9 mouse cellular contexts compared by ENCODE assay signal in the genomic region with DNA sequence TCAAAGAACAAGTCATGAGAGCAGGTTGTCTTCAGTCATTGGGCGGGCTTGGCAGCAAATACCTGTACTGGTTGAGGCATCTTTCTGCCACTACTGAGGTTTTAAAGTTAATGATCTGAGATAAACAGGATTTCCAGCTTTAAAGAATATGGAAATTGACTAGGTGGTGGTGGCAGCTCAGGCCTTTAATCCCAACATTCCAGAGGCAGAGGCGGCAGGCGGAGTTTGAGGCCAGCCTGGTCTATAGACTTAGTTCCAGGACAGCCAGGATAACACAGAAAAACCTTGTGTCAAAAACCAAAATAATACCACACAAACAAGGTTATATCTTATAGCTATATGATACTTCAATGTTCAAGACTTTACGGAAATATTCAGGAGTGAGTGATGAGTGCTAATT. TPM values are rescaled to one million over a fixed set of nuclear protein-coding genes. Genes with fewer than 3 reads are reported as not detected.
A peak's percentile ranks its signal among the peaks of the same experiment; 100 is the strongest.
DNase-seq lines count a peak whose midpoint lies in the region; ATAC-seq and TF ChIP-seq lines count a peak whose summit lies in the region.
"Had no signal": no experiment of that assay in that cellular context is flagged by ENCODE, and none has a peak within 500 bp of the region (broad histone marks: within the 10 kb centered on the region; RNA-seq: fewer than 3 reads in every experiment).

No protein-coding gene starts in this region.

- TF ChIP-seq CTCF in cortical plate, adult 2 months (IDR thresholded peaks at IDR 0.05; ENCODE audit: extremely low read depth, insufficient read depth, low read length): no peak

- peak overlapping the region; percentile 100 for H3K27ac ChIP-seq in kidney, embryonic 15.5 days
- H3K27ac ChIP-seq in cortical plate, adult 2 months (ENCODE audit: insufficient read depth, low read length): no peak overlapping the region
- H3K27ac ChIP-seq in hindbrain, embryonic 15.5 days (replicated peaks): peak overlapping the region; percentile 99
- H3K27ac ChIP-seq in midbrain, embryonic 15.5 days: peak overlapping the region; percentile 99

- WGBS in kidney, embryonic 15.5 days: 41% methylated on average over 4 of the region's 4 CpGs
- WGBS in hindbrain, embryonic 15.5 days: 42% methylated on average over 4 of the region's 4 CpGs
- 30% methylated on average over 4 of the region's 4 CpGs for WGBS in midbrain, embryonic 15.5 days

- no peak for TF ChIP-seq POLR2A in cortical plate, adult 2 months (IDR thresholded peaks at IDR 0.05; ENCODE audit: extremely low read depth, insufficient read depth, low read length)

- H3K27me3 ChIP-seq in kidney, embryonic 15.5 days: no peaks in the 10 kb centered on the region
- no peaks in the 10 kb centered on the region for H3K27me3 ChIP-seq in hindbrain, embryonic 15.5 days
- no peaks in the 10 kb centered on the region for H3K27me3 ChIP-seq in midbrain, embryonic 15.5 days (replicated peaks)

- H3K4me2 ChIP-seq in kidney, embryonic 15.5 days: peak overlapping the region; percentile 85
- H3K4me2 ChIP-seq in hindbrain, embryonic 15.5 days: peak overlapping the region; percentile 82
- peak overlapping the region; percentile 89 for H3K4me2 ChIP-seq in midbrain, embryonic 15.5 days

- no peak for DNase-seq in kidney, adult 11 months
- no peak for DNase-seq in urinary bladder, postnatal 14 days (ENCODE audit: low spot score)
- DNase-seq in ovary, adult 18-20 months (ENCODE audit: low spot score): no peak
- DNase-seq in Muller cell, postnatal 12 days (ENCODE audit: inconsistent ontology term): no peak
- DNase-seq: kidney, adult 18-20 months had no signal

- no peak for ATAC-seq in kidney, embryonic 15.5 days (replicated peaks; ENCODE audit: low FRiP score)
- ATAC-seq in hindbrain, embryonic 15.5 days (ENCODE audit: low FRiP score, low read depth): no peak
- no peak for ATAC-seq in midbrain, embryonic 15.5 days (replicated peaks)

- H3K4me3 ChIP-seq in kidney, embryonic 15.5 days (replicated peaks): peak overlapping the region; percentile 84
- H3K4me3 ChIP-seq in cortical plate, adult 2 months (ENCODE audit: insufficient read depth, low read length): peak overlapping the region; percentile 63; the same call in 1 of the 2 replicates
- H3K4me3 ChIP-seq in hindbrain, embryonic 15.5 days: peak overlapping the region; percentile 92
- H3K4me3 ChIP-seq in midbrain, embryonic 15.5 days: peak overlapping the region; percentile 97

- no peaks in the 10 kb centered on the region for H3K9me3 ChIP-seq in kidney, embryonic 15.5 days (replicated peaks)
- no peaks in the 10 kb centered on the region for H3K9me3 ChIP-seq in hindbrain, embryonic 15.5 days
- no peaks in the 10 kb centered on the region for H3K9me3 ChIP-seq in midbrain, embryonic 15.5 days

- H3K9ac ChIP-seq in kidney, embryonic 15.5 days: peak overlapping the region; percentile 85; the same call in 1 of the 2 replicates
- 0 out of 2 replicates have a peak overlapping the region, but pooled peaks have one; percentile 90 for H3K9ac ChIP-seq in hindbrain, embryonic 15.5 days
- H3K9ac ChIP-seq in midbrain, embryonic 15.5 days: peak overlapping the region; percentile 95; the same call in 1 of the 2 replicates

- H3K4me1 ChIP-seq in kidney, embryonic 15.5 days: peaks cover 21% of the 10 kb centered on the region
- peaks cover 2% of the 10 kb centered on the region; the same call in 1 of the 2 replicates for H3K4me1 ChIP-seq in cortical plate, adult 2 months (ENCODE audit: control insufficient read depth, insufficient read depth, low read length)
- H3K4me1 ChIP-seq in hindbrain, embryonic 15.5 days (replicated peaks): peaks cover 25% of the 10 kb centered on the region
- H3K4me1 ChIP-seq in midbrain, embryonic 15.5 days: peaks cover 31% of the 10 kb centered on the region

- no peaks in the 10 kb centered on the region; the same call in 1 of the 2 replicates for H3K36me3 ChIP-seq in kidney, embryonic 15.5 days
- H3K36me3 ChIP-seq in hindbrain, embryonic 15.5 days: no peaks in the 10 kb centered on the region
- H3K36me3 ChIP-seq in midbrain, embryonic 15.5 days (replicated peaks): no peaks in the 10 kb centered on the region

RNA-seq across cellular contexts. Expression of a gene that starts 1.1 kb away (rescaled TPM):
- 22.1 and 23.9 TPM in 2 replicates for polyA plus RNA-seq in kidney, embryonic 15.5 days (2015; fragmentation: Nextera tagmentation; extraction: Ambion mirVana)
- 35.4 and 36.7 TPM in 2 replicates for polyA plus RNA-seq in cortical plate, adult 2 months (2012; rRNA removed)
- 27.9 and 29.7 TPM in 2 replicates for polyA plus RNA-seq in hindbrain, embryonic 15.5 days (2015; fragmentation: Nextera tagmentation; extraction: Ambion mirVana)
- polyA plus RNA-seq in midbrain, embryonic 15.5 days (2015; fragmentation: Nextera tagmentation; extraction: Ambion mirVana): 31.9 and 33.8 TPM in 2 replicates

RNA-seq across cellular contexts. Expression of a gene that starts 39.8 kb away (rescaled TPM):
- 72.7 and 76.5 TPM in 2 replicates for polyA plus RNA-seq in kidney, embryonic 15.5 days (2015; fragmentation: Nextera tagmentation; extraction: Ambion mirVana)
- 35.1 and 36.6 TPM in 2 replicates for polyA plus RNA-seq in cortical plate, adult 2 months (2012; rRNA removed)
- 45.4 and 45.5 TPM in 2 replicates for polyA plus RNA-seq in hindbrain, embryonic 15.5 days (2015; fragmentation: Nextera tagmentation; extraction: Ambion mirVana)
- 47.0 and 49.1 TPM in 2 replicates for polyA plus RNA-seq in midbrain, embryonic 15.5 days (2015; fragmentation: Nextera tagmentation; extraction: Ambion mirVana)

RNA-seq across cellular contexts. Expression of a gene that starts 51.0 kb away (rescaled TPM):
- 0.91 and 1.4 TPM in 2 replicates for polyA plus RNA-seq in kidney, embryonic 15.5 days (2015; fragmentation: Nextera tagmentation; extraction: Ambion mirVana)
- 6.6 and 7.6 TPM in 2 replicates for polyA plus RNA-seq in cortical plate, adult 2 months (2012; rRNA removed)
- polyA plus RNA-seq in hindbrain, embryonic 15.5 days (2015; fragmentation: Nextera tagmentation; extraction: Ambion mirVana): 0.89 and 1.4 TPM in 2 replicates
- polyA plus RNA-seq in midbrain, embryonic 15.5 days (2015; fragmentation: Nextera tagmentation; extraction: Ambion mirVana): 0.46 and 0.59 TPM in 2 replicates

RNA-seq across cellular contexts. Expression of a gene that starts 55.0 kb away (rescaled TPM):
- polyA plus RNA-seq in kidney, embryonic 15.5 days (2015; fragmentation: Nextera tagmentation; extraction: Ambion mirVana): 0.18 and 0.53 TPM in 2 replicates
- polyA plus RNA-seq in cortical plate, adult 2 months (2012; rRNA removed): 66.5 and 71.0 TPM in 2 replicates
- polyA plus RNA-seq in hindbrain, embryonic 15.5 days (2015; fragmentation: Nextera tagmentation; extraction: Ambion mirVana): 13.0 and 14.1 TPM in 2 replicates
- polyA plus RNA-seq in midbrain, embryonic 15.5 days (2015; fragmentation: Nextera tagmentation; extraction: Ambion mirVana): 4.8 and 10.0 TPM in 2 replicates
